Mouse (Mus musculus): ENCODE measurements around the gene Fam72a.

DNA sequence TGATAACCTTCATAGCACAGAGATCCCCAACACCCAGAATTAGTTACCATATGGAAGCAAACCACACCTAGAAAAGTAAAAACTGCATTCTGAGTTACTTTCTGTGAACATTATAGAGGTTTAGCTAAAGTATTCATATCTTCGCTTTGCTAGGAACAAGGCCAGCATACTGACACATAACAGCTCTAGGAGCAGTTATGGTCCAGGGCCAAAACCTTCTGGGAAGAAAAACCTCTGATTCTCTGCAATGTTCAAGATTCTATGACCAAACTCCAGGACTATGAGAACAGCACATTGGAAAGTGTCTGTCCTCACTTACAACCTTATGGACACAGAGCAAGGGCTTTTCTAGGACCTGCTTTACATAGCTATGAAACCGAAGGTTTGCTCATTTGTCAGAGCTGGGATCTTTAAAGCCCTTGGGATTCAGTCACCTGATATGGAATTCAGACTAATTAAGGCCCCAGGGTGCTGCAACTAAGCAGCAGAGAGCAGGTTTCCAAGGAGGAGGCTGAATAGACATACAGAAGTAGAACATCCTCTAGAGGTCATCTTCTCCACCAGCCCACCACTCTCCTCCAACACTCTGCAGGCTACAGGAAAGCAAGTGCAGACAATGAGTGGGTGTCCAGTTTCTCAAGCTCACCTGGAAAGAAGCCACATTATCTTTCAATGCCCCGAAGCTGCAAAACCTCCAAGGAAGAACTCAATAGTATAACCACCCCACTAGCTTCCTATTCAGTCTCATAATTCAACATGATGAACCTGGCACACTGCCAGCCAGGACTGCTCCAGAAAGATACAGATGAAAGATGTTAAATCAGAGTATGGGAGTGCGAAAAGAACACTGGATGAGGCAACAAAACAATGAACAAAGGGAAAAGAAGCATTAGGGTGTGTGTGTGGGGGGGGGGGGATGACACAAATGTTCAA lies 33.5 kb upstream of the Fam72a start:
- TF ChIP-seq CTCF (IDR thresholded peaks at IDR 0.05; ENCODE audit: low read depth) (no peak), EP300 (IDR thresholded peaks at IDR 0.05; ENCODE audit: low read depth) (no peak)

Data from liver, embryonic 14.5 days (tissue).